Mouse (Mus musculus): ENCODE measurements around the gene Rap1gds1. TPM values are rescaled to one million over a fixed set of nuclear protein-coding genes. Genes with fewer than 3 reads are reported as not detected.

The Rap1gds1 gene
- total RNA-seq, 2 experiments from 2014 or later: 34.1 to 66.8 TPM

GRCm38 (mm10) chr3:138955220-138955619, 119.8 kb downstream of the Rap1gds1 start:
- ATAC-seq (ENCODE audit: poor library complexity, severe bottlenecking): no peak

GRCm38 (mm10) chr3:138949081-138949480, 125.9 kb downstream of the Rap1gds1 start:
- no peak for ATAC-seq (ENCODE audit: poor library complexity, severe bottlenecking)

GRCm38 (mm10) chr3:138945516-138945915, 129.5 kb downstream of the Rap1gds1 start:
- ATAC-seq (ENCODE audit: poor library complexity, severe bottlenecking): no peak

GRCm38 (mm10) chr3:138941604-138942003, 133.4 kb downstream of the Rap1gds1 start:
- no peak for ATAC-seq (ENCODE audit: poor library complexity, severe bottlenecking)

- ATAC-seq (ENCODE audit: poor library complexity, severe bottlenecking): no peak
Measured at GRCm38 (mm10) chr3:138937241-138937640, 137.8 kb downstream of the Rap1gds1 start.

- ATAC-seq (ENCODE audit: poor library complexity, severe bottlenecking): no peak
Measured at GRCm38 (mm10) chr3:138936780-138937179, 138.2 kb downstream of the Rap1gds1 start.

GRCm38 (mm10) chr3:138927437-138927836, 147.6 kb downstream of the Rap1gds1 start:
- ATAC-seq (ENCODE audit: poor library complexity, severe bottlenecking): no peak

GRCm38 (mm10) chr3:138926161-138926560, 148.8 kb downstream of the Rap1gds1 start:
- ATAC-seq (ENCODE audit: poor library complexity, severe bottlenecking): no peak

GRCm38 (mm10) chr3:138918241-138918640, 156.8 kb downstream of the Rap1gds1 start:
- no peak for ATAC-seq (ENCODE audit: poor library complexity, severe bottlenecking)

GRCm38 (mm10) chr3:138917016-138917415, 158.0 kb downstream of the Rap1gds1 start:
- no peak for ATAC-seq (ENCODE audit: poor library complexity, severe bottlenecking)

- ATAC-seq (ENCODE audit: poor library complexity, severe bottlenecking): no peak
Measured at GRCm38 (mm10) chr3:138916591-138916990, 158.4 kb downstream of the Rap1gds1 start.

GRCm38 (mm10) chr3:138914626-138915288, 160.2 kb downstream of the Rap1gds1 start:
- ATAC-seq (ENCODE audit: poor library complexity, severe bottlenecking): no peak

- ATAC-seq (ENCODE audit: poor library complexity, severe bottlenecking): no peak
Measured at GRCm38 (mm10) chr3:138912504-138912903, 162.5 kb downstream of the Rap1gds1 start.

- ATAC-seq (ENCODE audit: poor library complexity, severe bottlenecking): no peak
Measured at GRCm38 (mm10) chr3:138909313-138909712, 165.7 kb downstream of the Rap1gds1 start.

GRCm38 (mm10) chr3:138906112-138906880, 168.7 kb downstream of the Rap1gds1 start:
- peak; percentile 79 for ATAC-seq (ENCODE audit: poor library complexity, severe bottlenecking)

- ATAC-seq (ENCODE audit: poor library complexity, severe bottlenecking): no peak
Measured at GRCm38 (mm10) chr3:138905678-138906077, 169.3 kb downstream of the Rap1gds1 start.

- no peak for ATAC-seq (ENCODE audit: poor library complexity, severe bottlenecking)
Measured at GRCm38 (mm10) chr3:138900571-138901141, 174.3 kb downstream of the Rap1gds1 start.

GRCm38 (mm10) chr3:138898055-138898454, 176.9 kb downstream of the Rap1gds1 start:
- ATAC-seq (ENCODE audit: poor library complexity, severe bottlenecking): peak; percentile 53

GRCm38 (mm10) chr3:138897500-138897899, 177.5 kb downstream of the Rap1gds1 start:
- no peak; the same call in 1 of the 2 replicates for ATAC-seq (ENCODE audit: poor library complexity, severe bottlenecking)

- ATAC-seq (ENCODE audit: poor library complexity, severe bottlenecking): peak; percentile 66
Measured at GRCm38 (mm10) chr3:138893520-138893919, 181.5 kb downstream of the Rap1gds1 start.

GRCm38 (mm10) chr3:138889769-138890295, 185.2 kb downstream of the Rap1gds1 start:
- no peak for ATAC-seq (ENCODE audit: poor library complexity, severe bottlenecking)

- no peak for ATAC-seq (ENCODE audit: poor library complexity, severe bottlenecking)
Measured at GRCm38 (mm10) chr3:138889214-138889613, 185.8 kb downstream of the Rap1gds1 start.
